Mouse (Mus musculus): ENCODE measurements around the gene Wscd2.

GRCm38 (mm10) chr5:113550759-113551158 is 60.6 kb downstream of the Wscd2 start:
- no peak for TF ChIP-seq POLR2A (IDR thresholded peaks at IDR 0.05; ENCODE audit: low read depth, low read length)
- TF ChIP-seq CTCF (IDR thresholded peaks at IDR 0.05; ENCODE audit: extremely low read depth, insufficient read length, insufficient replicate concordance, low read depth, low read length), result no peak
